ENCODE assay signal across 8 mouse cellular contexts in the genomic region with DNA sequence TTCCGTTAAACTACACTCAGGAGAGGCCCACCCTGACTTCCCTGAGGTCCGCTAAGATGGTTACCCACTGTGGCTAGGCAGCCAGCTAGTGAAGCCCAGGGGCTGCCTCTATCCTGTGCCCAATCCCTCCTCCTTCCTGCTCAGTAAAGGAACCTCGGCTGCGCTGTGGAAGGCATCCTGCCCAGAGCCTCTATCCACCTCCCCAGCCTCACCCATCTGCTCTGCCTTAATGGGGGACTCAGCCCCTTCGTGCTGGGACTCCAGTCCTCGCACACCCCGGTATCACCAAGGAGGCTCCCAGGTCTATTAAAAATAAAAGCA. TPM values are rescaled to one million over a fixed set of nuclear protein-coding genes. Genes with fewer than 3 reads are reported as not detected.
DNase-seq lines count a peak whose midpoint lies in the region; ATAC-seq and TF ChIP-seq lines count a peak whose summit lies in the region.

No protein-coding gene starts in this region.

- intact Hi-C loops in heart, postnatal 36 days (cut with DNase I), result no loop called here

- DNase-seq in kidney, postnatal 4 days, result no peak
- DNase-seq in MEL (ENCODE audit: low read depth, low spot score), result peak; percentile 73
- DNase-seq in spleen, postnatal 4 days (ENCODE audit: low spot score in 2 of 2), result peak; percentile 30 to 70
- no peak for DNase-seq in adrenal gland, postnatal 36 days
- DNase-seq in heart, postnatal 36 days, result no peak

- H3K27me3 ChIP-seq in kidney, embryonic 14.5 days (ENCODE audit: control insufficient read depth, insufficient read depth, low read length), result peaks cover 17% of the 10 kb centered on the region
- no peaks in the 10 kb centered on the region for H3K27me3 ChIP-seq in MEL (ENCODE audit: control insufficient read depth in 1 of 2, insufficient read depth in 2 of 2, low read length in 2 of 2)
- peaks cover 25% of the 10 kb centered on the region for H3K27me3 ChIP-seq in embryonic facial prominence, embryonic 12.5 days
- peaks cover 37% of the 10 kb centered on the region for H3K27me3 ChIP-seq in limb, embryonic 12.5 days

- TF ChIP-seq POLR2A in MEL (IDR thresholded peaks at IDR 0.05; ENCODE audit: control insufficient read depth in 1 of 2, insufficient read depth in 1 of 2, low read depth in 1 of 2, low read length in 2 of 2, poor library complexity in 1 of 2), result no peak

- no peaks in the 10 kb centered on the region for H3K9me3 ChIP-seq in kidney, embryonic 14.5 days (ENCODE audit: control insufficient read depth, low read length)
- no peaks in the 10 kb centered on the region for H3K9me3 ChIP-seq in MEL (replicated peaks; ENCODE audit: insufficient read depth, low read length)
- 0 out of 2 replicates have a peak, but pooled peaks cover under 1% of the 10 kb centered on the region for H3K9me3 ChIP-seq in embryonic facial prominence, embryonic 12.5 days
- 0 out of 2 replicates have a peak, but pooled peaks cover under 1% of the 10 kb centered on the region for H3K9me3 ChIP-seq in limb, embryonic 12.5 days

- no peak for TF ChIP-seq CTCF in MEL (IDR thresholded peaks at IDR 0.05 in 2 of 3, conservative IDR thresholded peaks at IDR 0.05 in 1 of 3; ENCODE audit: control insufficient read depth in 1 of 3, insufficient read depth in 1 of 3, low read depth in 2 of 3, low read length in 3 of 3, poor library complexity in 1 of 3, severe bottlenecking in 1 of 3)

- peaks cover 12% of the 10 kb centered on the region for H3K4me1 ChIP-seq in kidney, embryonic 14.5 days (ENCODE audit: control insufficient read depth, insufficient read depth, low read length)
- H3K4me1 ChIP-seq in MEL (ENCODE audit: control insufficient read depth in 1 of 2, insufficient read depth in 2 of 2, low read length in 2 of 2), result peaks cover 11 to 37% of the 10 kb centered on the region in 2 experiments; a peak in 3 of 4 replicates
- H3K4me1 ChIP-seq in embryonic facial prominence, embryonic 12.5 days, result peaks cover 19% of the 10 kb centered on the region
- peaks cover 25% of the 10 kb centered on the region for H3K4me1 ChIP-seq in limb, embryonic 12.5 days (replicated peaks)

- H3K4me3 ChIP-seq in kidney, embryonic 14.5 days (ENCODE audit: low read length), result peak overlapping the region; percentile 42; the same call in 1 of the 2 replicates
- H3K4me3 ChIP-seq in MEL (ENCODE audit: control insufficient read depth in 1 of 2, insufficient read depth in 1 of 2, low read depth in 2 of 2, low read length in 2 of 2), result peak overlapping the region; percentile 65 to 88
- peak overlapping the region; percentile 57 for H3K4me3 ChIP-seq in embryonic facial prominence, embryonic 12.5 days
- H3K4me3 ChIP-seq in limb, embryonic 12.5 days (replicated peaks), result peak overlapping the region; percentile 60

- peaks cover 27% of the 10 kb centered on the region for H3K79me2 ChIP-seq in MEL (ENCODE audit: control insufficient read depth, insufficient read depth, low read length, poor library complexity)

- 0 out of 2 replicates have a peak, but pooled peaks cover 2% of the 10 kb centered on the region for H3K36me3 ChIP-seq in kidney, embryonic 14.5 days (ENCODE audit: control insufficient read depth, insufficient read depth, low read length)
- peaks cover 0 to 28% of the 10 kb centered on the region in 2 experiments; a peak in 2 of 4 replicates for H3K36me3 ChIP-seq in MEL (ENCODE audit: control insufficient read depth in 1 of 2, insufficient read depth in 2 of 2, low read length in 2 of 2)
- H3K36me3 ChIP-seq in embryonic facial prominence, embryonic 12.5 days, result peaks cover 11% of the 10 kb centered on the region; the same call in 1 of the 2 replicates
- peaks cover 2% of the 10 kb centered on the region; the same call in 1 of the 2 replicates for H3K36me3 ChIP-seq in limb, embryonic 12.5 days

- no peak for ATAC-seq in kidney, embryonic 14.5 days (ENCODE audit: low FRiP score, low TSS enrichment)
- ATAC-seq in embryonic facial prominence, embryonic 12.5 days (ENCODE audit: insufficient number of reproducible peaks, insufficient read depth, low FRiP score, low TSS enrichment), result no peak
- no peak for ATAC-seq in limb, embryonic 12.5 days (ENCODE audit: insufficient number of reproducible peaks, insufficient read depth, low FRiP score, low TSS enrichment, low read depth)

- no peak for TF ChIP-seq RAD21 in MEL (IDR thresholded peaks at IDR 0.05; ENCODE audit: low read depth, low read length)

- WGBS in kidney, embryonic 14.5 days, result 12% methylated on average over 7 of the region's 7 CpGs
- WGBS in embryonic facial prominence, embryonic 12.5 days, result 9% methylated on average over 7 of the region's 7 CpGs
- 16% methylated on average over 7 of the region's 7 CpGs for WGBS in limb, embryonic 12.5 days

- peak overlapping the region; percentile 90 for H3K4me2 ChIP-seq in kidney, embryonic 14.5 days (replicated peaks; ENCODE audit: low read depth, low read length)
- peak overlapping the region; percentile 99 for H3K4me2 ChIP-seq in embryonic facial prominence, embryonic 12.5 days (replicated peaks)
- H3K4me2 ChIP-seq in limb, embryonic 12.5 days, result peak overlapping the region; percentile 99

- peak overlapping the region; percentile 7; the same call in 1 of the 2 replicates for H3K9ac ChIP-seq in kidney, embryonic 14.5 days (ENCODE audit: low read depth, low read length)
- peak overlapping the region; percentile 76 for H3K9ac ChIP-seq in MEL (ENCODE audit: control insufficient read depth, low read depth, low read length, poor library complexity, severe bottlenecking)
- 0 out of 2 replicates have a peak overlapping the region, but pooled peaks have one; percentile 64 for H3K9ac ChIP-seq in embryonic facial prominence, embryonic 12.5 days
- peak overlapping the region; percentile 65; the same call in 1 of the 2 replicates for H3K9ac ChIP-seq in limb, embryonic 12.5 days (replicated peaks)

- H3K27ac ChIP-seq in kidney, embryonic 14.5 days (ENCODE audit: low read depth, low read length), result no peak overlapping the region
- peak overlapping the region; percentile 93 for H3K27ac ChIP-seq in MEL (ENCODE audit: control insufficient read depth, low read depth, low read length)
- H3K27ac ChIP-seq in embryonic facial prominence, embryonic 12.5 days, result no peak overlapping the region
- H3K27ac ChIP-seq in limb, embryonic 12.5 days, result no peak overlapping the region

- no peak for TF ChIP-seq EP300 in MEL (IDR thresholded peaks at IDR 0.05; ENCODE audit: low read depth in 1 of 2, low read length in 2 of 2)

RNA-seq across cellular contexts. Expression of a gene that starts 3.9 kb away (rescaled TPM):
- polyA plus RNA-seq in kidney, embryonic 14.5 days (2014; fragmentation: Nextera tagmentation; extraction: Ambion mirVana), result 18.3 and 19.6 TPM in 2 replicates
- 195 and 279 TPM in 2 replicates for total RNA-seq in MEL (2012; rRNA removed)
- polyA plus RNA-seq in MEL (2012; ENCODE audit: insufficient read depth in 1 of 2, insufficient read length in 2 of 2, low read depth in 1 of 2, low replicate concordance in 2 of 2, missing spikeins in 1 of 2), result 100 to 1,000 TPM in 1 of 2 experiments, not detected in 1; 204 TPM
- polyA plus RNA-seq in embryonic facial prominence, embryonic 12.5 days (2016; fragmentation: Nextera tagmentation; extraction: Ambion mirVana), result 37.8 and 39.0 TPM in 2 replicates
- polyA plus RNA-seq in limb, embryonic 12.5 days (2016; fragmentation: Nextera tagmentation; extraction: Ambion mirVana), result 36.6 and 39.1 TPM in 2 replicates
- 10 to 100 TPM; 10.1 to 11.6 TPM for total RNA-seq in adrenal gland, postnatal 36 days (2021)
- total RNA-seq in heart, postnatal 36 days (2021), result 1 to 10 TPM; 7.8 to 9.9 TPM

RNA-seq across cellular contexts. Expression of a gene that starts 8.1 kb away (rescaled TPM):
- 7.7 and 8.1 TPM in 2 replicates for polyA plus RNA-seq in kidney, embryonic 14.5 days (2014; fragmentation: Nextera tagmentation; extraction: Ambion mirVana)
- 4.6 and 5.4 TPM in 2 replicates for total RNA-seq in MEL (2012; rRNA removed)
- 10 to 100 TPM in 1 of 2 experiments, not detected in 1; 10.2 TPM for polyA plus RNA-seq in MEL (2012; ENCODE audit: insufficient read depth in 1 of 2, insufficient read length in 2 of 2, low read depth in 1 of 2, low replicate concordance in 2 of 2, missing spikeins in 1 of 2)
- 13.4 and 13.5 TPM in 2 replicates for polyA plus RNA-seq in embryonic facial prominence, embryonic 12.5 days (2016; fragmentation: Nextera tagmentation; extraction: Ambion mirVana)
- polyA plus RNA-seq in limb, embryonic 12.5 days (2016; fragmentation: Nextera tagmentation; extraction: Ambion mirVana), result 14.5 and 14.7 TPM in 2 replicates
- total RNA-seq in adrenal gland, postnatal 36 days (2021), result 10 to 100 TPM in 1 of 2 experiments, 1 to 10 TPM in 1; 8.7 to 14.8 TPM
- total RNA-seq in heart, postnatal 36 days (2021), result 1 to 10 TPM; 4.4 to 5.9 TPM

RNA-seq across cellular contexts. Expression of a gene that starts 8.5 kb away (rescaled TPM):
- 145 and 184 TPM in 2 replicates for polyA plus RNA-seq in kidney, embryonic 14.5 days (2014; fragmentation: Nextera tagmentation; extraction: Ambion mirVana)
- 138 and 163 TPM in 2 replicates for total RNA-seq in MEL (2012; rRNA removed)
- polyA plus RNA-seq in MEL (2012; ENCODE audit: insufficient read depth in 1 of 2, insufficient read length in 2 of 2, low read depth in 1 of 2, low replicate concordance in 2 of 2, missing spikeins in 1 of 2), result 100 to 1,000 TPM in 1 of 2 experiments, not detected in 1; 436 TPM
- 138 and 141 TPM in 2 replicates for polyA plus RNA-seq in embryonic facial prominence, embryonic 12.5 days (2016; fragmentation: Nextera tagmentation; extraction: Ambion mirVana)
- 145 and 156 TPM in 2 replicates for polyA plus RNA-seq in limb, embryonic 12.5 days (2016; fragmentation: Nextera tagmentation; extraction: Ambion mirVana)
- total RNA-seq in adrenal gland, postnatal 36 days (2021), result 10 to 100 TPM; 94.8 to 98.1 TPM
- total RNA-seq in heart, postnatal 36 days (2021), result 10 to 100 TPM; 47.0 to 60.8 TPM

RNA-seq across cellular contexts. Expression of a gene that starts 27.5 kb away (rescaled TPM):
- polyA plus RNA-seq in kidney, embryonic 14.5 days (2014; fragmentation: Nextera tagmentation; extraction: Ambion mirVana), result 5.2 and 6.3 TPM in 2 replicates
- total RNA-seq in MEL (2012; rRNA removed), result not detected in 2 replicates
- polyA plus RNA-seq in MEL (2012; ENCODE audit: insufficient read depth in 1 of 2, insufficient read length in 2 of 2, low read depth in 1 of 2, low replicate concordance in 2 of 2, missing spikeins in 1 of 2), result under 1 TPM in 1 of 2 experiments, not detected in 1; 0.36 TPM
- 0.97 and 1.6 TPM in 2 replicates for polyA plus RNA-seq in embryonic facial prominence, embryonic 12.5 days (2016; fragmentation: Nextera tagmentation; extraction: Ambion mirVana)
- polyA plus RNA-seq in limb, embryonic 12.5 days (2016; fragmentation: Nextera tagmentation; extraction: Ambion mirVana), result 0.83 and 1.2 TPM in 2 replicates
- 10 to 100 TPM; 34.1 to 52.7 TPM for total RNA-seq in adrenal gland, postnatal 36 days (2021)
- 10 to 100 TPM; 30.3 to 43.0 TPM for total RNA-seq in heart, postnatal 36 days (2021)

RNA-seq across cellular contexts. Expression of a gene that starts 54.6 kb away (rescaled TPM):
- 35.6 and 52.5 TPM in 2 replicates for polyA plus RNA-seq in kidney, embryonic 14.5 days (2014; fragmentation: Nextera tagmentation; extraction: Ambion mirVana)
- 56.1 and 81.7 TPM in 2 replicates for total RNA-seq in MEL (2012; rRNA removed)
- 100 to 1,000 TPM in 1 of 2 experiments, not detected in 1; 117 TPM for polyA plus RNA-seq in MEL (2012; ENCODE audit: insufficient read depth in 1 of 2, insufficient read length in 2 of 2, low read depth in 1 of 2, low replicate concordance in 2 of 2, missing spikeins in 1 of 2)
- polyA plus RNA-seq in embryonic facial prominence, embryonic 12.5 days (2016; fragmentation: Nextera tagmentation; extraction: Ambion mirVana), result 43.6 and 48.2 TPM in 2 replicates
- polyA plus RNA-seq in limb, embryonic 12.5 days (2016; fragmentation: Nextera tagmentation; extraction: Ambion mirVana), result 47.7 and 49.1 TPM in 2 replicates
- 10 to 100 TPM; 39.0 to 41.7 TPM for total RNA-seq in adrenal gland, postnatal 36 days (2021)
- total RNA-seq in heart, postnatal 36 days (2021), result 10 to 100 TPM; 21.8 to 25.2 TPM

Comparison
In these comparisons a context has a peak if more than half of its experiments do, and no peak if none do; other contexts are left out.
1. H3K9ac ChIP-seq: peak in every context shown above with its lines; median percentile 76 in MEL; 65 in limb, embryonic 12.5 days; 64 in embryonic facial prominence, embryonic 12.5 days; 7 in kidney, embryonic 14.5 days.
2. DNase-seq: peak in MEL (single experiment) and spleen, postnatal 4 days (2 of 2); none in kidney, postnatal 4 days (0 of 2), adrenal gland, postnatal 36 days (0 of 2) and heart, postnatal 36 days (0 of 2).
3. Peak in every context shown above with its lines, with median percentiles within 50 percentile points of each other: H3K4me2 ChIP-seq and H3K4me3 ChIP-seq.